Mouse (Mus musculus) liver (tissue): ENCODE data around the gene Adam26a.
"Not testable (repeated sequence)": the region's sequence is repeated elsewhere in the genome, so short reads cannot be mapped to it uniquely, and the experiment has no call there.

ENCODE experiments used
- DNase-seq: peaks from one replicate; pipeline ENCODE4 v3.0.0-alpha.2; 2020; ENCODE audit warnings: mixed read lengths

Adam26a gene

GRCm38 (mm10) chr8:43576607-43577006 lies at the start of gene Adam26a:
Gene Adam26a, minus strand, starts transcription at chr8:43576707.
- DNase-seq: not testable (repeated sequence)

DNA sequence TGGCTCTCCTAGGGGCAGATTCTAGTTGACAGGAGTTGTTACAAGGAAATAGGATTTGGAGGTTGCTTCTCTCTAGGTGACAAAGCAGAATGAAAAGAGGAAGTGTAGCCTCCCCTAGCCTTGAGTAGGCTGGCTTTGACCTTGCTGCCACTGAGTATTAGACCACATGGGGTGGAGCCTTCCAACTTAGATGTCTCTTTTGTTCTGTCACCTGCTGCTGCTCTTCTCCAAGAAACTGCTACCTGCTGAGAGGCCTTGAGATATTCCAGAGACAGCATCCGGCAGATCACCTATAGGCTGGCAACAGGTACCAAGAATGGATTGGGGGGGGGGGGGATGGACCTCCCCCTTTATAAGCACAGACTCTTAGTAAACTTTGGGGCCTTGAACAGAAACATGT lies 39.5 kb upstream of the Adam26a start:
- DNase-seq: no peak

- DNase-seq: not testable (repeated sequence)
Observed at GRCm38 (mm10) chr8:43603657-43604056, 27.1 kb upstream of the Adam26a start.

- not testable (repeated sequence) for DNase-seq
Observed at GRCm38 (mm10) chr8:43603166-43603565, 26.7 kb upstream of the Adam26a start.

DNA sequence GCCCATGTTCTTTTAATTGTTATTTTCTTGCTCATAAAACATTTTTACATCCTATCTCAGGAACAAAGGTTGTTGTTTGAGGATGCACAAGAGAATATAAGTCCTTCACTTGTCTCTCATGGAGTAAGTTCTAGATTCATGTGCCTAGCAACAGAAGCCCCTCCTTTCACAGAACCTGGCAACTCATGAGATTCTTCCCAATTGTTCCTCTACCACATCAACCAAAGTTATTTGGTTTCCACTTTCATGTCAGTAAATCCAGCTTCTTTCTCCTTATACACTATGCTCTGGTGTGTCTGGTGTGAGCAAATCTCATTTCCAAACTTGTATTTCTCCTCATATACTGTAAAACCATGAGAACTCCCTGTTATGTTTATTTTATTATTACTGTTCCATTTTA lies 48.5 kb downstream of the Adam26a start, which contains the start of gene Adam26b:
Gene Adam26b, minus strand, starts transcription at position 101 of the 400 bp plus-strand sequence.
- not testable (repeated sequence) for DNase-seq
